Mouse (Mus musculus) kidney, adult 8-10 months (tissue): ENCODE measurements around the gene Gkap1.
A peak's percentile ranks its signal among the peaks of the same experiment; 100 is the strongest.

Experiments used
- DNase-seq, 2 experiments: peaks; one replicate each; pipeline ENCODE4 v3.0.0; 2022

Gene Gkap1

GRCm38 (mm10) chr13:58197211-58197610 is 78.3 kb downstream of the Gkap1 start:
- DNase-seq: no peak

DNA sequence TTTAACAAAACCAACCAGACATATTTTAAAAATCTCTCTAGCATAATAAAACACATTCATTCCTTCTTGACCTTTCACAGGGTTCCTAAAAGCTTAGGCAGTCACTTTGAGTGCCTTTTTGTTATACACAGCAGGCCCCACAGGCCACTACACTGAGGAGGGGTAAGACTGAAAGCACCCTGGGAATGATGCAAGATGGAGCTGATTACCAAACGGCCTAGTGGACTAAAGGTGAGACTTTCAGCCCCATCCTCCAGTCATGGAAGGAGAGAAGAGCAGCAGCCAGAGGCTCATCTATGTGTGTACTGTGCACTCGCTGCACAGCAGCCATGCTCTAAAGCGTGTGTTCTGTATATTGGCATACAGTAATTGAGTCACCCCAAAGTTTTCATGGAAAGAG is 80.6 kb downstream of the Gkap1 start:
- DNase-seq: no peak

- no peak for DNase-seq
Observed at GRCm38 (mm10) chr13:58193221-58193620, 82.3 kb downstream of the Gkap1 start.

GRCm38 (mm10) chr13:58192146-58192545 is 83.4 kb downstream of the Gkap1 start:
- DNase-seq: peak in 1 of 2 experiments; percentile 34

GRCm38 (mm10) chr13:58191516-58191915 is 84.0 kb downstream of the Gkap1 start:
- no peak for DNase-seq

DNA sequence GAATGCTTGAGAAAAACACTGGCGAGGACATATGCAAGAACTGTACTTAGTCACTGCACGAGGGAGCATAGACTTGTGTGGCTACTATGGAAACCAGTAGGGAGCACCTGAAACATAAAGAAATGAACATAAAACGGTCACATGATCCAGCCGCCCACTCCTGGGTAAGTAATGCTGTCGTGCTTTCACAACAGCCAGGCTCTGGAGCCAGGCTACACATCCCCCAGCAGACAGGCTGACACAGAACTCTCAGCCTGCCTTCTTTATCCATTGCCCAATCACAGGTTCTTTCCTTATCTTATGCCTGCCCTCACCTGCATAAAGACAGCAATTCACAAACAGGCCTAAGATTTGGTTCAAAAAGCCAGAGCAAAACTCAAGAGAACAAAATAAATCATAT is 86.0 kb downstream of the Gkap1 start:
- no peak for DNase-seq

- peak; percentile 77 to 88 for DNase-seq
Observed at GRCm38 (mm10) chr13:58188412-58188811, 87.1 kb downstream of the Gkap1 start.

DNA sequence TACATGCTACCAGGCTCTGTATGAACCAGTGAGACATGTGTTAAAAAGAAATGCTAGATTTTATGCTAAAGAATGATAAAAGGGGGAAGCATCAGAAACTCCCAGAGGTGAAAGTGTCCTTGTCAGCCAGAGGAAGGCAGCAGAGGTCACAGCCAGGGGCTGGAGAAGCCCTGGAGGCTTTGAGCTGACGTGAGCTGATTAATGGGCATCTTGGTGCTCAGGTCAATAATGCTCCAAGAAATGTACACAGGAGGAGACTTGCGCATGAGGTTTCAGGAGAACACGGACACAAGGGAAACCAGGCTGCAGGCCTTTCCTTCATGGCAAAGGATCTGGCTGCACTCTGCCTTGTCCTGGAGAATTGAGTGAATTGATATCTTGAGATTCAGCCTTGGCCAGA is 87.7 kb downstream of the Gkap1 start:
- no peak for DNase-seq

GRCm38 (mm10) chr13:58186281-58186680 is 89.2 kb downstream of the Gkap1 start:
- DNase-seq: no peak

DNA sequence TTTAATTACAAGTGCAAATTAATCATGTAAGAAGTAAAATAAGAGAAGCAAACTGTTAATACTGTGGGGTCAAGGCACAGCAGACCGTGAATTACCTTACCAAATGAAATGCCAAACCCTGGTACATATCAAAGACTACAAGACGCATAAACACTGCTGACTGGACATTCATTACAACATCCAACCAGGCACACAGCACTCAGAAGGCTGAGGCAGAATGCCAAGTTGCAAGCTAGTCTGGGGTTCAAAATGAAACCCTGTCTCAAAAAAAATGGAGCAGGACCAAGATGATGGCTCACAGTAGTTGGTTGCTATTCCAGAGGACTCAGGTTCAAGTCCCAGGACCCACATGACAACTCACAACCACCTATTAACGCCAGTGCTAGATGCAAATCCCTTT is 91.4 kb downstream of the Gkap1 start:
- DNase-seq: no peak
